Mouse (Mus musculus) midbrain, postnatal 0 days (tissue): ENCODE data around the gene AW011738. TPM values are rescaled to one million over a fixed set of nuclear protein-coding genes. Genes with fewer than 3 reads are reported as not detected.

Source experiments
- ATAC-seq: fragments of 200-750 bp; cut with Nextera tagmentation; 2 replicates; pipeline ENCODE4 v1.8.0; 2017; ENCODE audit warnings: moderate number of reproducible peaks, mild to moderate bottlenecking, moderate TSS enrichment, moderate library complexity; ENCODE audit not compliant: low FRiP score
- DNase-seq: peaks from one replicate; pipeline ENCODE4 v3.0.0-alpha.2; 2015; ENCODE audit warnings: low spot score
- H3K27ac ChIP-seq: fragments of 300-500 bp; sonication (generic); 2 replicates; pipeline ENCODE4 v1.5.1; 2014; ENCODE audit warnings: low read depth, mild to moderate bottlenecking, low read length, mixed read lengths
- H3K27me3 ChIP-seq: fragments of 300-500 bp; sonication (generic); 2 replicates; pipeline ENCODE4 v1.6.1; 2014; ENCODE audit warnings: low read length, control low read depth, mixed read lengths; ENCODE audit not compliant: insufficient read depth
- H3K36me3 ChIP-seq: fragments of 300-500 bp; sonication (generic); 2 replicates; pipeline ENCODE4 v1.6.1; 2014; ENCODE audit warnings: low read length, control low read depth, mixed read lengths; ENCODE audit not compliant: insufficient read depth
- H3K4me1 ChIP-seq: fragments of 300-500 bp; sonication (generic); 2 replicates; pipeline ENCODE4 v1.6.1; 2014; ENCODE audit warnings: mild to moderate bottlenecking, control low read depth, antibody characterized with exemption, low read length, mixed read lengths; ENCODE audit not compliant: insufficient read depth
- H3K4me2 ChIP-seq: fragments of 300-500 bp; sonication (generic); 2 replicates; pipeline ENCODE4 v1.6.1; 2014; ENCODE audit warnings: low read depth, mild to moderate bottlenecking, low read length, mixed read lengths; ENCODE audit not compliant: poor library complexity, severe bottlenecking
- H3K4me3 ChIP-seq: fragments of 300-500 bp; sonication (generic); 2 replicates; pipeline ENCODE4 v1.5.1; 2014; ENCODE audit warnings: low read depth, mild to moderate bottlenecking, low read length, moderate library complexity
- H3K9ac ChIP-seq: fragments of 300-500 bp; sonication (generic); replicated peaks from 2 replicates; pipeline ENCODE4 v1.6.1; 2014; ENCODE audit warnings: mild to moderate bottlenecking, low read length, moderate library complexity, mixed read lengths; ENCODE audit not compliant: poor library complexity, severe bottlenecking
- H3K9me3 ChIP-seq: fragments of 300-500 bp; sonication (generic); 2 replicates; pipeline ENCODE4 v1.6.1; 2016; ENCODE audit warnings: low read length, control low read depth
- CTCF ChIP-seq: IDR thresholded peaks from 2 replicates; pipeline ENCODE4 v1.5.1; 2016; ENCODE audit warnings: antibody characterized with exemption, mild to moderate bottlenecking
- WGBS: fragments of 180-500 bp; shearing (Covaris S2); extraction: QIAGEN DNeasy Blood & Tissue Kit; methylation state at CpG from one replicate; pipeline ENCODE4 v1.1.7; 2014; 5-methylcytosine and 5-hydroxymethylcytosine counted together
- microRNA-seq: library from miRNA; unstranded; fragments of <30 nt; microRNA quantifications from one replicate; pipeline ENCODE4, GENCODE M21; 2016; ENCODE audit warnings: borderline number of aligned reads
- polyA plus RNA-seq: library from polyadenylated mRNA; unstranded; fragments of >200 nt; fragmentation: Nextera tagmentation; extraction: Ambion mirVana; gene quantifications from 2 replicates; pipeline ENCODE4 v1.2.1, GENCODE M21; 2015
- total RNA-seq: library from RNA; depleted of rRNA; stranded (reverse); fragments of >200 nt; gene quantifications from 2 replicates; pipeline ENCODE4 v1.2.3, GENCODE M21; 2014; rRNA removed

Gene AW011738
- total and polyA plus RNA-seq, 2 experiments from 2014 or later = 3.7 to 7.5 TPM

- Histone ChIP-seq H3K9ac (no peak overlapping the region), H3K4me2 (no peak overlapping the region), H3K9me3 (no peaks in the 10 kb centered on the region), H3K4me1 (peaks cover 6% of the 10 kb centered on the region; the same call in 1 of the 2 replicates), H3K27me3 (no peaks in the 10 kb centered on the region), H3K36me3 (peaks cover 40% of the 10 kb centered on the region), H3K27ac (no peak overlapping the region), H3K4me3 (no peak overlapping the region)
- WGBS = 52% methylated on average over 11 of the region's 11 CpGs
- no peak for DNase-seq
- TF ChIP-seq CTCF = no peak
- ATAC-seq = no peak
Measured at GRCm38 (mm10) chr4:156249567-156249966, 46.5 kb downstream of the AW011738 start.

- Histone ChIP-seq H3K9ac (no peak overlapping the region; the same call in 1 of the 2 replicates), H3K4me3 (no peak overlapping the region), H3K4me2 (no peak overlapping the region), H3K9me3 (no peaks in the 10 kb centered on the region), H3K36me3 (peaks cover 29% of the 10 kb centered on the region), H3K27me3 (no peaks in the 10 kb centered on the region), H3K27ac (peak overlapping the region; percentile 63), H3K4me1 (peaks cover 6% of the 10 kb centered on the region; the same call in 1 of the 2 replicates)
- peak; percentile 41 for ATAC-seq
- 41% methylated on average over 8 of the region's 8 CpGs for WGBS
- no peak for TF ChIP-seq CTCF
- no peak for DNase-seq
Measured at GRCm38 (mm10) chr4:156251081-156251480, 48.0 kb downstream of the AW011738 start.

- 35% methylated on average over 7 of the region's 7 CpGs for WGBS
- no peak overlapping the region for H3K4me2 ChIP-seq
- H3K27ac ChIP-seq = no peak overlapping the region
Measured at GRCm38 (mm10) chr4:156252140-156252539, 49.0 kb downstream of the AW011738 start.

GRCm38 (mm10) chr4:156252619-156253018 is 49.5 kb downstream of the AW011738 start:
- H3K27ac ChIP-seq = no peak overlapping the region
- H3K4me3 ChIP-seq = no peak overlapping the region
- no peaks in the 10 kb centered on the region for H3K9me3 ChIP-seq
- H3K9ac ChIP-seq = no peak overlapping the region
- no peak for TF ChIP-seq CTCF
- peaks cover 6% of the 10 kb centered on the region; the same call in 1 of the 2 replicates for H3K4me1 ChIP-seq
- H3K36me3 ChIP-seq = peaks cover 16% of the 10 kb centered on the region; the same call in 1 of the 2 replicates
- H3K27me3 ChIP-seq = no peaks in the 10 kb centered on the region
- DNase-seq (no peak), ATAC-seq (no peak)
- no peak overlapping the region for H3K4me2 ChIP-seq
- 28% methylated on average over 3 of the region's 3 CpGs for WGBS

More at GRCm38 (mm10) chr4:156252140-156252539, 49.0 kb downstream of the AW011738 start:
- Histone ChIP-seq H3K36me3 (peaks cover 19% of the 10 kb centered on the region), H3K4me1 (peaks cover 6% of the 10 kb centered on the region; the same call in 1 of the 2 replicates), H3K9ac (no peak overlapping the region), H3K27me3 (no peaks in the 10 kb centered on the region), H3K4me3 (no peak overlapping the region), H3K9me3 (no peaks in the 10 kb centered on the region)
- DNase-seq = no peak
- ATAC-seq = no peak
- no peak for TF ChIP-seq CTCF

- H3K36me3 ChIP-seq = peaks cover 12% of the 10 kb centered on the region; the same call in 1 of the 2 replicates
- ATAC-seq (no peak), DNase-seq (no peak)
- no peaks in the 10 kb centered on the region for H3K9me3 ChIP-seq
- H3K4me3 ChIP-seq = no peak overlapping the region
- H3K4me2 ChIP-seq = no peak overlapping the region
- no peaks in the 10 kb centered on the region for H3K27me3 ChIP-seq
- TF ChIP-seq CTCF = no peak
- no peak overlapping the region for H3K9ac ChIP-seq
- WGBS = 43% methylated on average over 7 of the region's 7 CpGs
- peaks cover 6% of the 10 kb centered on the region; the same call in 1 of the 2 replicates for H3K4me1 ChIP-seq
- H3K27ac ChIP-seq = no peak overlapping the region
Measured at GRCm38 (mm10) chr4:156253043-156253442, 49.9 kb downstream of the AW011738 start.

- 0 out of 2 replicates have a peak, but pooled peaks cover under 1% of the 10 kb centered on the region for H3K36me3 ChIP-seq
- peak overlapping the region; percentile 18; the same call in 1 of the 2 replicates for H3K4me3 ChIP-seq
- DNase-seq (no peak), ATAC-seq (peak; percentile 32)
- H3K9ac ChIP-seq = no peak overlapping the region
- TF ChIP-seq CTCF = no peak
- WGBS = 2% methylated on average over 30 of the region's 30 CpGs
- no peaks in the 10 kb centered on the region for H3K9me3 ChIP-seq
- H3K4me1 ChIP-seq = peaks cover 6% of the 10 kb centered on the region; the same call in 1 of the 2 replicates
- H3K27ac ChIP-seq = no peak overlapping the region
- no peaks in the 10 kb centered on the region for H3K27me3 ChIP-seq
- H3K4me2 ChIP-seq = peak overlapping the region; percentile 39
Measured at GRCm38 (mm10) chr4:156254361-156255077, 51.4 kb downstream of the AW011738 start.

Small RNAs within 50 kb of the gene (microRNA-seq; reads per million reads assigned to microRNA genes)
- gene Mir7658 = 3.4 reads per million, percentile 2 among the genes with 10 or more reads in this experiment

Other genes starting within 250 kb of the AW011738 start
- 11.7 and 13.3 TPM in 2 replicates for gene C1qtnf12, start 241.0 kb upstream of the AW011738 start, total RNA-seq
- 11.7 and 14.8 TPM in 2 replicates for gene C1qtnf12, start 241.0 kb upstream of the AW011738 start, polyA plus RNA-seq
- 52.5 and 57.2 TPM in 2 replicates for gene B3galt6, start 210.7 kb upstream of the AW011738 start, total RNA-seq
- gene B3galt6, start 210.7 kb upstream of the AW011738 start, polyA plus RNA-seq = 31.1 and 32.2 TPM in 2 replicates
- gene Sdf4, start 210.4 kb upstream of the AW011738 start, total RNA-seq = 84.8 and 105 TPM in 2 replicates
- 111 and 112 TPM in 2 replicates for gene Sdf4, start 210.4 kb upstream of the AW011738 start, polyA plus RNA-seq
- 0.66 and 1.4 TPM in 2 replicates for gene Tnfrsf4, start 189.5 kb upstream of the AW011738 start, total RNA-seq
- 0.54 and 0.78 TPM in 2 replicates for gene Tnfrsf4, start 189.5 kb upstream of the AW011738 start, polyA plus RNA-seq
- gene Tnfrsf18, start 177.1 kb upstream of the AW011738 start, total RNA-seq = not detected in 2 replicates
- gene Tnfrsf18, start 177.1 kb upstream of the AW011738 start, polyA plus RNA-seq = 1.5 and 2.2 TPM in 2 replicates
- gene Ttll10, start 143.9 kb upstream of the AW011738 start, total RNA-seq = 1.9 TPM in 1 of 2 replicates, not detected in the other
- gene Ttll10, start 143.9 kb upstream of the AW011738 start, polyA plus RNA-seq = not detected in 2 replicates
- 28.1 and 31.1 TPM in 2 replicates for gene 9430015G10Rik, start 93.3 kb upstream of the AW011738 start, total RNA-seq
- 22.1 and 25.2 TPM in 2 replicates for gene 9430015G10Rik, start 93.3 kb upstream of the AW011738 start, polyA plus RNA-seq
- 0.44 and 0.52 TPM in 2 replicates for gene Rnf223, start 72.8 kb upstream of the AW011738 start, total RNA-seq
- 0.20 and 0.23 TPM in 2 replicates for gene Rnf223, start 72.8 kb upstream of the AW011738 start, polyA plus RNA-seq
- gene Agrn, start 5.8 kb upstream of the AW011738 start, total RNA-seq = 303 and 333 TPM in 2 replicates
- gene Agrn, start 5.8 kb upstream of the AW011738 start, polyA plus RNA-seq = 72.8 and 77.1 TPM in 2 replicates
- gene Isg15, start 2.5 kb upstream of the AW011738 start, total RNA-seq = 1.7 and 2.3 TPM in 2 replicates
- gene Isg15, start 2.5 kb upstream of the AW011738 start, polyA plus RNA-seq = 2.4 and 3.9 TPM in 2 replicates
- 1.9 and 2.0 TPM in 2 replicates for gene Perm1, start 12.6 kb downstream of the AW011738 start, total RNA-seq
- 1.4 and 1.7 TPM in 2 replicates for gene Perm1, start 12.6 kb downstream of the AW011738 start, polyA plus RNA-seq
- gene Plekhn1, start 31.6 kb downstream of the AW011738 start, total RNA-seq = 46.6 and 46.7 TPM in 2 replicates
- gene Plekhn1, start 31.6 kb downstream of the AW011738 start, polyA plus RNA-seq = 18.7 and 19.3 TPM in 2 replicates
- 75.7 and 81.3 TPM in 2 replicates for gene Noc2l, start 32.7 kb downstream of the AW011738 start, total RNA-seq
- gene Noc2l, start 32.7 kb downstream of the AW011738 start, polyA plus RNA-seq = 42.6 and 47.1 TPM in 2 replicates
- 8.9 and 9.1 TPM in 2 replicates for gene Samd11, start 52.4 kb downstream of the AW011738 start, total RNA-seq
- 3.2 and 3.5 TPM in 2 replicates for gene Samd11, start 52.4 kb downstream of the AW011738 start, polyA plus RNA-seq
- not detected in 2 replicates for gene Vmn2r-ps159, start 127.8 kb downstream of the AW011738 start, total RNA-seq
- not detected in 2 replicates for gene Vmn2r-ps159, start 127.8 kb downstream of the AW011738 start, polyA plus RNA-seq